Mouse (Mus musculus) spleen, adult 2 months (tissue): ENCODE data around the gene Kpna4. TPM values are rescaled to one million over a fixed set of nuclear protein-coding genes. Genes with fewer than 3 reads are reported as not detected.

Experiments used
- DNase-seq, 2 experiments: peaks; one replicate each; pipeline versions ENCODE4 v3.0.0 to v3.0.0-alpha.2; 2012 to 2021; ENCODE audit warnings: low spot score in 2 of 2, low read depth in 1 of 2
- H3K27ac ChIP-seq: fragments of 200-500 bp; 2 replicates; pipeline ENCODE4 v1.5.1; 2012; ENCODE audit warnings: low read length, inconsistent platforms; ENCODE audit not compliant: insufficient read depth
- H3K27me3 ChIP-seq: fragments of 200-500 bp; 2 replicates; pipeline ENCODE4 v1.6.1; 2012; ENCODE audit warnings: mild to moderate bottlenecking, moderate library complexity, low read length, inconsistent platforms; ENCODE audit not compliant: control insufficient read depth, insufficient read depth
- H3K36me3 ChIP-seq: fragments of 200-500 bp; 2 replicates; pipeline ENCODE4 v1.6.1; 2012; ENCODE audit warnings: mild to moderate bottlenecking, low read length, inconsistent platforms; ENCODE audit not compliant: control insufficient read depth, insufficient read depth
- H3K4me1 ChIP-seq: fragments of 200-500 bp; 2 replicates; pipeline ENCODE4 v1.6.1; 2011; ENCODE audit warnings: inconsistent platforms; ENCODE audit not compliant: control insufficient read depth, insufficient read depth, insufficient read length
- H3K4me3 ChIP-seq: fragments of 200-500 bp; 2 replicates; pipeline ENCODE4 v1.5.1; 2011; ENCODE audit warnings: mild to moderate bottlenecking, inconsistent platforms; ENCODE audit not compliant: insufficient read depth, insufficient read length; ENCODE audit errors: extremely low read depth
- CTCF ChIP-seq: fragments of 200-500 bp; IDR thresholded peaks from 2 replicates; pipeline ENCODE4 v1.5.1; 2011; ENCODE audit warnings: mild to moderate bottlenecking, inconsistent platforms; ENCODE audit not compliant: insufficient read depth, insufficient read length, insufficient replicate concordance; ENCODE audit errors: extremely low read depth
- POLR2A ChIP-seq: fragments of 200-500 bp; IDR thresholded peaks from 2 replicates; pipeline ENCODE4 v1.6.1; 2011; ENCODE audit warnings: low read depth, low read length, inconsistent platforms
- WGBS: fragments of 180-500 bp; shearing (Covaris S2); methylation state at CpG from one replicate; pipeline ENCODE4 v1.1.7; 2018; 5-methylcytosine and 5-hydroxymethylcytosine counted together
- polyA plus RNA-seq: library from polyadenylated mRNA; depleted of rRNA; stranded (reverse); fragments of >200 nt; gene quantifications from 2 replicates; pipeline ENCODE4 v1.2.3, GENCODE M21; 2012

The Kpna4 gene
- polyA plus RNA-seq, 1 experiment = 8.2 TPM

DNA sequence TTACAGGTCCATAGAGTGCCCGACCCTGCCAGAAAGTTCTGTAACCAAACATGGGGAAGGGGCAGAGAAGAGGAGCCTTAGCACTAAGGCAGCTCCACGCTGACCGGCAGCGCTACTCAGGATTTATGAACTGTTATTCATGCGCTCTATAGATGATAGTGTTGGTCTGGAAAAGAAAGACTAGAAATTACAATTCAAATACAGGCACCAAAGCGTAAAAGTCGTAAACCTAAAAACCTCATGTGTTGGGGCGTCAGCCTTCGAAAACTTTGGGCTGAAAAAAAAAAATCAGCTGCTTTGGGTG lies 81.6 kb downstream of the Kpna4 start:
- peak overlapping the region; percentile 64 for H3K27ac ChIP-seq
- whole genome bisulfite sequencing = 6% methylated on average over 9 of the region's 9 CpGs
- TF ChIP-seq CTCF (no peak), POLR2A (no peak)

DNA sequence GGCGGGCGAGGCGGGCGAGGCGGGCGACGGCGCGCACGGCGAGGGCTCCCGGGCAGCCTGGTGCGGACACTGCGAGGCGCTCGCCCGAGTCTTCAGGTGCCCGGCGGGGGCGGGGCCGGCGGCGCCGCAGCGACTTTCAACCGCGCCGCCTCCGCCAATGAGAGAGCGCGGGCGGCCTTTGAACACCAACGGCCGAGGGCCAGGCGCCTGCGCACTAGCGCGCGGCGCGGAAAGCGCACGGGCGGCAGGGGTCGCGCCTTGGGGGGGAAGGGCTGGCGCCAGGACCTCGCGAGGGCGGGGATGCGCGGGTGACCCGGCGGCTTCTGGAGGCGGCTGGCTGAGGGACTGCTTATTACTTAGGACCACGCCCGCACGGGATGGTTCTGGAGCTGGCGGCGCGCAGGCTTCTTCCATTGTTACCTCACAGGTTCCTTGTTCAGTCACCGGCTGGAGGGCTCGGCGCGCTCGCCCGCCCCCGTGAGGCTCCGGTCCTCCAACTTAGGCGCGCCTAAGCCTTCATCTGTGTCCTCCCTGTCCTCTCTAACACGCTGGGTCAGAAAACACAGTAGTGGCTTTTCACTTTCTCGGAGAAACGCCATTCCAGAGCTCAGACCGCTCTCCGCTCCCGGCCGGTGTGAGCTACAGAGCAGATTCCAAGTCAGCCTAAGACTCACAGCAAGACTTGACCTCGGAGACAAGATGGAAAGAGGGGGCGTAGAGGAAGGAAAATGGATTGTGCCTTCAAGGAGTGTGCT lies 82.1 kb downstream of the Kpna4 start, which contains the start of gene Trim59:
Gene Trim59 (minus strand): TSS at position 111 of the 755 bp plus-strand sequence.
- Histone ChIP-seq H3K4me3 (peak within 1 kb of the TSS; percentile 96), H3K4me1 (no peaks in the 10 kb centered on the region; the same call in none of the 2 replicates), H3K27me3 (no peaks in the 10 kb centered on the region), H3K36me3 (peaks cover 2% of the 10 kb centered on the region; the same call in 1 of the 2 replicates), H3K27ac (peak within 1 kb of the TSS; percentile 90)
- under 1% methylated on average over 64 of the region's 80 CpGs for WGBS
- TF ChIP-seq POLR2A (peak; percentile 17), CTCF (no peak)
- peak; percentile 76 to 91 for DNase-seq

More for the DNA sequence above, 81.6 kb downstream of the Kpna4 start:
- peak overlapping the region; percentile 96 for H3K4me3 ChIP-seq
- H3K27me3 ChIP-seq = no peaks in the 10 kb centered on the region
- H3K36me3 ChIP-seq = peaks cover 1% of the 10 kb centered on the region; the same call in 1 of the 2 replicates
- DNase-seq = no peak
- no peaks in the 10 kb centered on the region; the same call in none of the 2 replicates for H3K4me1 ChIP-seq

DNA sequence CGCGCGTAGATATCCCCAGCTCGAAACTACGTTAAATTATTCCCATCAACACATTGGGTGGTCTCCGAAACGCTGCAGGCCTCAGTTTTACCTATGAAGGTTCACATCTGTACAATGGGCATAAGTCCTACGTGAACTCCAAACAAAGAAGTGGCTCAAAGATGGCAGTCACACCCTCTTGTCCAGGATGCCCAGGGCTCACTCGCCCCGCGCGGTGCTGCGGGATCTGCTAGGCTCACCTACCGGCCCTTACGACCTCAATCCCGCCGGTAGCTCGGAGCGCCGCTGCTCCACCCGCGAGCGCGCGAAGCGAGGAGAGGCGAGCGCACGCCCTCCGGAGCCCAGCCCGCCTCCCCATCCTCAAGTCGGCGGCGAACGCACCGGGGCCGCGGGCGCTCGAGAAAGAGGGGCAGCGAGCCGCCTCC lies 82.7 kb downstream of the Kpna4 start:
- Histone ChIP-seq H3K27me3 (no peaks in the 10 kb centered on the region), H3K36me3 (peaks cover 2% of the 10 kb centered on the region; the same call in 1 of the 2 replicates), H3K4me3 (peak overlapping the region; percentile 96), H3K27ac (peak overlapping the region; percentile 90), H3K4me1 (no peaks in the 10 kb centered on the region; the same call in none of the 2 replicates)
- TF ChIP-seq CTCF (no peak), POLR2A (no peak)
- WGBS = under 1% methylated on average over 42 of the region's 42 CpGs
- DNase-seq = no peak

GRCm38 (mm10) chr3:69041298-69041697 lies 85.6 kb downstream of the Kpna4 start:
- TF ChIP-seq CTCF = no peak
- TF ChIP-seq POLR2A = no peak
- Histone ChIP-seq H3K4me3 (peak overlapping the region; percentile 7), H3K4me1 (no peaks in the 10 kb centered on the region; the same call in none of the 2 replicates), H3K27ac (0 out of 2 replicates have a peak overlapping the region, but pooled peaks have one; percentile 20), H3K36me3 (peaks cover 6% of the 10 kb centered on the region; the same call in 1 of the 2 replicates), H3K27me3 (no peaks in the 10 kb centered on the region)
- DNase-seq = peak; percentile 32 to 53
- WGBS = 19% methylated on average over 5 of the region's 5 CpGs

- Histone ChIP-seq H3K27me3 (no peaks in the 10 kb centered on the region), H3K27ac (peak overlapping the region; percentile 69), H3K36me3 (peaks cover 8% of the 10 kb centered on the region; the same call in 1 of the 2 replicates), H3K4me1 (no peaks in the 10 kb centered on the region; the same call in none of the 2 replicates), H3K4me3 (no peak overlapping the region)
- TF ChIP-seq POLR2A = no peak
- TF ChIP-seq CTCF = no peak
- no peak for DNase-seq
- 80% methylated on average over 2 of the region's 2 CpGs for WGBS
Measured at GRCm38 (mm10) chr3:69040105-69040504, 86.8 kb downstream of the Kpna4 start.

DNA sequence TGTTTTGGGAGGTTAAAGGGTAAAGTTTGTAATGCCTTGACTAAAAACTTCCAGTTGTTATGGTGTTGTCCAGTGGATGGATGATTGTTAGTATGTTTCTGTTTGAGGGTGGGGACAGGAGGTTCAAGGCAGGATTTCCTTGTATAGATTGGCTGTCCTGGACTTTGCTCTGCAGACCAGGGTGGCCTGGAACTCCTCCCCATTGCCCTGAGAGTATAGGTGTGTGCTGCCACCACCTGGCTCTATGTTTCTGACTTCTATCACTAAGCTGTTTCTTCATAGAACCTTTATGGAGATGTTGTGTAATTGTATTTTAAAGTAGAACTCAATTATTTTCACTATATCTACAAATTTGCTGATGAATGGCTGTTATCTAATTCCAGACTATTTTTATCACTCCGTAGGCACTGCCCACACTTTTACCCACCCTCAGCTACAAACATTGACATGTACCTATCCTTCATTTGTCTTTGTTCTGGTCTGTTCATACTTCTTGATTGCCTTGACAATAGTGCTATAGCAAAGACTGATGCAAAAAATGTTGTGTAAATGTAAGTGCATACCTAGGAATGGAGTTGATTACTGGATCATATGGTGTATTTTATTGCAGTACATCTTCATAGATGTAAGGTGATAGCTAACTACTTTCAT lies 100.7 kb downstream of the Kpna4 start:
- H3K36me3 ChIP-seq = peaks cover 36% of the 10 kb centered on the region
- 96% methylated on average over 1 of the region's 1 CpGs for WGBS
- TF ChIP-seq POLR2A = no peak
- no peak for TF ChIP-seq CTCF
- H3K4me1 ChIP-seq = no peaks in the 10 kb centered on the region
- no peak overlapping the region for H3K4me3 ChIP-seq
- no peaks in the 10 kb centered on the region for H3K27me3 ChIP-seq
- no peak for DNase-seq
- H3K27ac ChIP-seq = no peak overlapping the region
